Mouse (Mus musculus): Measurements from ENCODE around the gene Olfr1462. TPM values are rescaled to one million over a fixed set of nuclear protein-coding genes. Genes with fewer than 3 reads are reported as not detected.

Gene Olfr1462
- total RNA-seq (2021): not detected
- long read RNA-seq, experiment 1: 0 reads
- long read RNA-seq, experiment 2: 0 reads

GRCm38 (mm10) chr19:13185434-13185833 lies at the start of gene Olfr1462:
Olfr1462 (plus strand) TSS chr19:13185734.
- intact Hi-C loops (cut with DNase I): no loop called here
- no peak for DNase-seq
- Histone ChIP-seq H3K27ac (no peak within 1 kb of the TSS), H3K4me3 (no peak within 1 kb of the TSS)
- TF ChIP-seq CTCF (IDR thresholded peaks at IDR 0.05): no peak

GRCm38 (mm10) chr19:13149449-13149848 lies 36.1 kb upstream of the Olfr1462 start, which contains the start of gene Olfr1459:
Olfr1459 (minus strand) TSS chr19:13149549.
- no peak for TF ChIP-seq CTCF (IDR thresholded peaks at IDR 0.05)
- DNase-seq: no peak
- intact Hi-C loops (cut with DNase I): no loop called here
- H3K4me3 ChIP-seq: no peak within 1 kb of the TSS
- no peak within 1 kb of the TSS for H3K27ac ChIP-seq

GRCm38 (mm10) chr19:13162700-13163099 lies 22.8 kb upstream of the Olfr1462 start, which contains the start of gene Olfr1461:
Olfr1461 (plus strand) TSS chr19:13163000.
- no peak for DNase-seq
- intact Hi-C loops (cut with DNase I): no loop called here
- Histone ChIP-seq H3K4me3 (no peak within 1 kb of the TSS), H3K27ac (no peak within 1 kb of the TSS)
- no peak for TF ChIP-seq CTCF (IDR thresholded peaks at IDR 0.05)

- no peak for TF ChIP-seq CTCF (IDR thresholded peaks at IDR 0.05)
- no peak for DNase-seq
- Histone ChIP-seq H3K4me3 (no peak overlapping the region), H3K27ac (no peak overlapping the region)
- intact Hi-C loops (cut with DNase I): no loop called here
These were observed 36.1 kb downstream of the Olfr1462 start for GRCm38 (mm10) chr19:13221666-13222065.

- intact Hi-C loops (cut with DNase I): no loop called here
These were observed 45.5 kb downstream of the Olfr1462 start, which contains the start of gene Olfr1463 for GRCm38 (mm10) chr19:13231028-13231427. Olfr1463 (plus strand) TSS chr19:13231328.

More at GRCm38 (mm10) chr19:13231028-13231427, 45.5 kb downstream of the Olfr1462 start, which contains the start of gene Olfr1463:
- H3K4me3 ChIP-seq: no peak within 1 kb of the TSS
- no peak within 1 kb of the TSS for H3K27ac ChIP-seq
- no peak for TF ChIP-seq CTCF (IDR thresholded peaks at IDR 0.05)
- DNase-seq: no peak

Other genes with a start within 250 kb of the Olfr1462 start
- gene Olfr1450, start 235.5 kb upstream of the Olfr1462 start, total RNA-seq (2021): not detected
- gene Olfr1451, start 190.7 kb upstream of the Olfr1462 start, total RNA-seq (2021): not detected
- gene Olfr1453, start 157.4 kb upstream of the Olfr1462 start, total RNA-seq (2021): not detected
- not detected for gene Olfr1454, start 125.1 kb upstream of the Olfr1462 start, total RNA-seq (2021)
- not detected for gene Olfr1457, start 87.8 kb upstream of the Olfr1462 start, total RNA-seq (2021)
- not detected for gene Olfr1458, start 79.0 kb upstream of the Olfr1462 start, total RNA-seq (2021)
- not detected for gene Olfr1459, start 36.2 kb upstream of the Olfr1462 start, total RNA-seq (2021)
- not detected for gene Olfr1461, start 22.7 kb upstream of the Olfr1462 start, total RNA-seq (2021)
- gene Olfr1463, start 45.6 kb downstream of the Olfr1462 start, total RNA-seq (2021): not detected
- not detected for gene Olfr1465, start 129.8 kb downstream of the Olfr1462 start, total RNA-seq (2021)
- not detected for gene Olfr1466, start 153.1 kb downstream of the Olfr1462 start, total RNA-seq (2021)
- not detected for gene Olfr1467, start 176.5 kb downstream of the Olfr1462 start, total RNA-seq (2021)
- gene Olfr1469, start 222.1 kb downstream of the Olfr1462 start, total RNA-seq (2021): not detected

Measured in gastrocnemius, adult 2 months (tissue).